Mouse (Mus musculus): ENCODE results near the gene Ctnna2.

The Ctnna2 gene

DNA sequence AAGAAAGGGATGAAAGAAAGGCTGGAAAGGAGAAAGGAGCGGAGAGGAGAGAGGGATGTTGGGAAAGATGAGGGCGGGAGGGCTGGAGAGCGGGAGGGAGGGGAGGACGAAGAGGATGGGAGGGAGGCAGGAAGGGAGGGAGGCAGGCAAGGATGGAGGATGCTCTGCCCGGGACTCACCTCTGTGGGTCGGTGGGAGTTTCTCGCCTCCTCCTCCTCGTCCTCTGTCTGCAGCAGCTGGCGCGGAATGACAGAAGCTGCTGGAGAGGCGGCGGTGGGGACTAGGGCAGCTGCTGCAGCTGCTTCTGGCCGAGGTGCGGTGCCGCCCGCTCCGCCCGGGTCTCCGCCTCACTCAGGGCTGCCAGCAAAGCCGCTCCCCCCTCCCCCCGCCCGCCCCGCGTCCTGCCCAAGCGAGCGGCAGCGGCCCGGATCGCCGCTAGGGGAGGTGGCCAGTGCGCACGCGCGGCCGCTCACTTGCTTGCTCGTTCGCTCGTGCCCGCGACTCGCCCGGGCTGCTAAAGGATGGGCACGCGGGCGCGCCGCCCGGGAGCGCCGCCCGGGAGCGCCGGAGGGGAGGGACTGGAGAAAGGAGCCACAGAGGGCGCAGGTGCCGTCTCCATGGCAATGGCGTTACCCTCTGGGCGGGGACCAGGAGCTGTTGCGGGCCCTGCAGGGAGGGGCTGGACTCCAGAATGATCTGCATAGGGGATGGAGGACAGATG is at the start of gene Ctnna2:
Ctnna2 (minus strand) TSS at position 459 of the 721 bp plus-strand sequence.
- peak; percentile 97 for DNase-seq

DNA sequence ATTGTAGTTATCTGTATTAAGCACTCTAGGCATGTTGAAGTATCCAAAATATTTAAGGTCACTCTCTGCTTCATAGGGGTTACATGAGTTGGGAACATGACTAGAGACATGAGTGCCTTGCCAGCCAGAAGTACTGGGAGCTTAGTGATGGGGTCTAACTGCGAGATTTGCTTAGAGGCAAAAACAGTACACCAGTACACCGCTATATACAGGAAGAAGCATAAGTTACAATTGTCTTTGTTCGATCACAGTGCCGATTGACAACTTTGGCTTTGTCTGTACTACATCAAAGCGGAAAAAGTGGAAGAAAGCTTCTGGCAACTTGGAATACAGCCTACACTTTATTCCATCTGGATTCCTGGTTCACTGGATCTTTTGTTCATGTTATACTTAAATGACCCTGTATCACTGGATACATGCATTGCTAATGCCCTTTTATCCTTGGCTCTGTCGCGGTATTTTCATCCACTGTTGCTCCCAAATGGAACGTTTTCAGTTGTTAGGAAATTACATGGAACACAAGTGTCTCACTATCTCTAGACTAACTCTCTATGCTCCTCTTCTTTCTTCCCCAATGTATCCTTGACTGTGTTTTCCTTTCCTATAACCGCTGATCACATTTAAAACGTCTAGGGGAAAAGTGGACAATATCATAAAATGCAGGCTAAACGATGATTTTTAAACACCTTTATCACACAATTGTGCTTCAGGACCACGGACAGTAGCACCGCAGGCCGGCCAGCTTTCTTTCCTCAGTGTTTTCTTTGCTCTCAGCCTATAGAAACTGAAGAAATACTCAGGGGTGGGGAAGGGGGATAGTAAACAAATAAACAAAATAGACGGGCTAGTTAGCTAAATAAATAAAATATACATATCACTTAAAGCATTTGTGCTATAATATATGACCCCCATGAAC is 896 bp upstream of the Ctnna2 start:
- DNase-seq, result peak; percentile 7

DNA sequence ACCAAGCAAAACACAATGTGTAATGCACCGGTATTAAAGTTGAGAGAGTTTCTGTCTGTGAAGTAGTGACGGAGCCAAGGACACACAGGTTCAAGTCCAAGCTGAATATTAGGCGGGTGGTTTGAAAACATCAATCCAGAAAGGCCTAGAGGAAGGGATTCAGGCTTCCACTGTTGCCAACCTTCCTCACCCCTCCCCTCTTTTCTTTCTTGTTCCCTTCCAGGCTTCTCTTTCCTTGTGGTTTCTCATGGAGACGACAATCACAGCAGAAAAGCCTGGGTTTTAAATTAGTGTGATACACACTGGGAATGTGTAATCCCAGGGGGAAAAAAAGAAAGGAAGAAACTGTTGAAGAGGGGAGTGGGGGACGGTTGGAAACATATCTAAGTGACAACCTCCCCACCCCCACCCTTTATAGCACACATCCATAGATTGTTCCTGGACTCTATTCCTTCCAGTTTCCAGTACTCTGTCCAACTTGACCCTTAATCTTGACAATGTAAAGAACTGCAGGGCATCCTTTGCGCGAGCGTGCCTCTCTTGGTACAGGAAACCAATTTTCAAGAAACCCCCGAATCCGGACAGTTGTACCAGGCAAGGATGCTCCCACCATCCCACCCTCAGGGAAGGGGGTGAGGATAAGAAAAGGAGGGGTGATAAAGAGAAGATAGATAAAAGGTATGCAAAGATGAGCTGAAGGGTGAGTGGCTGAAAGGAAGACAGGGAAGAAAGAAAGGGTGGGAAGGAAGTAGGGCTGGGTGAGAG is 841 bp downstream of the Ctnna2 start:
- DNase-seq, result no peak

DNA sequence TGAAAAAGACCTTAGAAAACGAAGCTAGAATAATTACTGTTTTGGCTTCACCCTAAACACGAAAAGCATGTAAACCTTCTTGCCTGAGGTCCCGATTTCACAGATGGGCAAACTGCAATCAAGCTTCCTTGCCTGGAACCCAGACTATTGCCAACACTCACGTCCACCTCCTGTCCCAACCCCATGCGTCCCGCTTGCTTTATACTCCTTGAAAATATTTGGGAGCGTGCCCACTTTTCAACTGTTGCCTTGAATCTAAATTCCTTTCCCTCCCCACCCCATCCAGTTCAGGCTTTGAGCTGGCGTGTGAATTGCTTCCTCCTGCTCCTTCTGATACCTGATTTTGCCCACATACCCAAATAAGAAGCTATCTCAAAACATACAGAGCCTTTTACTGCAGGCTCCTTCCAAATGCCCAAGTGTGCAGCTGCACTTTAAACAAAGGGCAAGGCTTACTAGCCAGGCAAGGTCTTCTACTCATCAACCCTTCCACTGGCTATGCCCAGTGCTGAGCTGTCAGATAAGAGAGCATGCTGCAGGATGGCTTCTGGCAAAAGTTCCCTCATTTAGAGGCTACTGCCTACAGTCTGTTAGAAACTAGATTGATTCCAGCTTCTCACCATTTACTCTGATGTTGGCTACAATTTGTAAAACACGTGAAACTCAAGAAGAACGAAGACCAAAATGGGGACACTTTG is 8.8 kb downstream of the Ctnna2 start:
- DNase-seq, result no peak

DNA sequence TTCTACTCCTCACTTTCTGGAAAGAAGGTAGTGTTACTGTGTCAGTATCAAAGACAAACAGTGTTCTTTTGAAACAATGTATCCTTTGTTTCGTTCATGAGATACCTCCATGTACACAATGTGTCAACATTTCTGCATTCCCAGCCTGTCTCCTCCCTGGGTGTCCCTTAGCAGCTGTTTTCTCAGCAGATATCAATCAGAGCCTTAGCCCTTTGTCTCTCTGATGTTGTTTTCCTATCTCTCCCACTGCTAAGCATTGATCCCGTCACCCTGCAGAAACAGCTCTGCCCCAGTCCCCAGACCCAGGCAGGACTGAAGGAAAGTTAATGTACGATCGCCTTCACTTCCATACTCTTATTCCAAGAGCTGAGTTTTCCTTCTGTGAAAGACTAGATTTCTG is 9.7 kb downstream of the Ctnna2 start:
- no peak for DNase-seq

DNA sequence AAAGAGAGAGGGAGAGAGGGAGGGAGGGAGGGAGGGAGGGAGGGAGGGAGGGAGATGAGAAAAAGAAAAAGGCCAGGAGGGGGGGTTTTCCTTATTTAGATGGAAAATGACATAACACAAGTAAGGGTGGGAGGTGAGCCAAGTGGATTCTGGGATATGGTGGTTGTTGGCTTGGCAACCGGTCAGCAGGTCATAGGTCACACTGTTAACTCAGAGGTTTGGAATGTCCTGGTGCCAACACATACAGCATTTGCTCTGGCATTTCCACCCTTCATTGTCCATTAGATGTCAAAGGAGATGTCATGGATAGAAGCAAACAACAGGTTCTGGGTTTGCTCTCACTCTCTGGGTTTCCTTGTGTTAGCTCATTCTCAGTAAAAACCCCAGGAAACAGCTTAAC is 17.5 kb downstream of the Ctnna2 start:
- no peak for DNase-seq

DNA sequence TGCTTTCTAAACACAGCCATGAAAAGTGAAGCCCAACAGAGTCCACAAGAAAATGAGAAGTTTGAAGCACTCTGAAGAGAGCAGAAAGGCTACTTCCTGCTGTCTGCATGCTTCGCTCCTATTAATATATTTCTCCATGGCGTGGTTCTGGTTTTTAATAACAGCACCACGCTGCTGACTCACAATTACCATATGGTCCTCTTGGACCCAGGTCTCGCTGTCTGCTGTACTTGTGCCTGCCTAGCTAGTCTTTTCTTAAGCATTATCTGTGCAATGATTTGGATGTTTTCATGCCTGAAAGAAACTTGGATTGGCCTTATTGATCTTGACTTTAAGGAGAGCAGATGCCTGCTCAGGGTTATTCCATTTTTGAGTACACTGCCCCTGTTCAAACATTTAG is 28.2 kb downstream of the Ctnna2 start:
- DNase-seq, result peak; percentile 28

DNA sequence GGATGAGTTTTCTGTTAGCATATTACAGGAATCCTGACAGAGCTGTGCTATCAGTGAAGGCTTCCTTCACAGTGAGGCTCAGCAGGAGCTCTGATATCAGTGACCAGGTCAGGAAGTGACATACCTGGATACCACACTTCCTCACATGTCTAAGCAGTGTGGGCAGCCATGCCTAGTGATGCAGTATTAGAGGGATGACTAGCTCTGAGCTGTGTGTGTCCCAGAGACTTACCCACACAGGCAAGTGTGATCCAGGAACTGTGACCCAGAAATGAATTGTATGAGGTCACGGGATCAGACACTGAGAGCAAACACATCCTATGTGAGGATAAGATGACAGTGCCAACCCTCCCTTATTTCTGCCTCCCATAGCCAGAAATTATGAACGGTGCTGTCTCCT is 28.8 kb downstream of the Ctnna2 start:
- DNase-seq, result no peak

DNA sequence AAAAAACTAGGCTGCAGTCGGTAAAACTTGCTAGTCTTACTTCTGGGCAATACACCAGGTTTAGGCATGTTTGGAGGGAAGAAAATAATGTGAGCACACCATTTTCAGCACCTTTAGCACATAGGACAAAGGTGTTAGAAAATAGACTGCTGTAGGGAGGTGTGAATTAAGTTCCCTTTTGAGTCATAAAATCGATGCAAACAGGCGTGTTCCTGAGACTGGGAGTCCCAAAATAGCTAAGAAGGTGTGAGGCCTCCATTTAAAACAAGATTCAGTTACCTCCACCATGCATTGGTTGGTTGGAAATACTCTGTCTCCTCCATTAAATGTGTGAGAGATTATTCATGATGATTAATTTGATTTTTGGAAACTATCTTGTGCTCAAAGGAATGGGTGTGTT is 50.1 kb downstream of the Ctnna2 start:
- DNase-seq, result no peak

DNA sequence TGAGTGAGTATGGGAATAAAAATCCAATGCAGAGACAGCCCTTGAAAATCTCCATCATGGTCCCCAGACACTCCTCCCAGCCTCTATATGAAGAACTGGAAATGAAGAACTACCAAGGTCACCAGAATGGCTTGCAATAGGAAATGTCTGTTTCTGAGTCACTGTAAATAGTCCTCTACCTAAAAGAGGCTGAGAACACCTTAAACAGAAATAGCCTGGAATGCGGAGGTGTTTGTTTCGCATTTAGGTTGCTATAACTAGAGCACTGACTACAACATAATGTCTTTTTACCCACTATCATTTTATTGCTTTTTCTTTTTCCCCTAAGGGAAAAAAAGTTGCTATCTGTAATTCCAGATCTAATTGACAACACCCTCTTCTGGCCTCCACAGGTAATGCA is 106.3 kb downstream of the Ctnna2 start:
- DNase-seq, result no peak

DNA sequence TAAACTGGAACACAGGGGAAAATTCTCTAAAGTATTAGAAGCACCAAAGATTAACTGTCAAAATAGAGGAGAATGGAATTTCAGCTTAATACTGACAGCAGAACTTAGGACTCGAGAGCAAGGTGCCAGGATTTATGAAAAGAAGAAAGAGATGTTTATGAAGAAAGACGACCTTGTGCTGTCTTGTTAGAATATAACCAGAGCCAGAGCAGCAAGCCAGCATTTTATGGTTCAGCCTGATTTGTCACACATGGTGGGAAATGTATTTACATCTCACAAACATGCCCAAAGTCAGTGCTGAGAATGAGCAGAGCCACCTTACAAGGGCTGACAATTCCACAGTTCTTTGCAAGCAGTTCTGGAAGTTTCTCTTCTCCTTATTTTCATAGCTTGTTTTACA is 110.2 kb downstream of the Ctnna2 start:
- DNase-seq, result no peak

DNA sequence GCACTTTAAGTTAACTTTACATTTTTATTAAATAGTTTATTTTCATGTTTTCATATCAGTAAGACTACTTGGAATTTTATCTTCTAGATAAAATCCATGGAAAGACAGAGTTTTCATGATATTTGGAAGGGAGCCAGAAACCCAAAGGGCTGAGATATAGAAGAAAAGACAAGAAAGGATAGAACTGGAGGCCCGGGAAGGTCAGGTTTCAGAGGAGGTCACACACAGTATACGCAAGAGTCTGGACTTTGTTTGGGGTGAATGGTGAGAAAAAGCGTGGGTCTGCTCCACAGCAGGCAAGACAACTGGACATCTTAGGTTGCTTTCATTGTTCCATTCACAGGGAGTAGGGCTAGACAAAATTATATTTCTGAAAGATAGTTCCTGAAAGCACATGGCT is 111.4 kb downstream of the Ctnna2 start:
- DNase-seq, result no peak

DNA sequence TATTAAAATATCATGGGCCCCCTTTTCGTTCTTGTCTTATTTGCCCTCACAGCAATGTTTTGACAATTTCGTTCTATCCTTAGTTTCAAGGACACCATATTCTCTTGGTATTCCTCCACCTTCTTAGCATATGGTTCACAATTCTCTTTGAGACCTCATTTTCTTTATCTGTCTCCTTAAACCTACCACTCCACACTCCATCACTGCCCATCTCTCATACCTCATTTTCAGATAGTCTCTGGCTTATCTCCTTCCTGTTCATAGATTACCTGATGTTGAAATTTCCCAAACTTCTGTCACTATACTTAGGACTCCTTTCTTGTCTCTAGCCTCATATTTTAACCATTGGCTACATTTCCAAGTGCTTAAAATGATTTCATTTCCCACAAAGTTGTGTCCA is 116.1 kb downstream of the Ctnna2 start:
- DNase-seq, result no peak

DNA sequence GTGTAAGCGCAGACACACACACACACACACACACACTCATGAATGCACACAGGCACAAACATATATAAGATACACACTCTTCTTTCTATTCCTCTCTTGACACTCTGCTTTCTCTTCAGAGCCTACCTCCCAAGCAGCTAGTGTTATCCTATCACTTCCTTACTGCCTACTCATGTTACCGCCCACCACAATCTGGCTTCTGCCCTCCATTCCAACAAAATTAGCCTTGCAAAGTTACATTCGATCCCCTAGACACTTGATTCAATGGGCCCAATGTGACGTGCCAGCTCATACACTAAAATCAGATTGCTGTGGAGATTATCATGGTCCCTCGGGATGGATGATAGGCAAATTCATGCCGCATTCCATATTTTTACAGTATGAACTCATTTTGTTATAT is 116.7 kb downstream of the Ctnna2 start:
- DNase-seq, result peak; percentile 70

DNA sequence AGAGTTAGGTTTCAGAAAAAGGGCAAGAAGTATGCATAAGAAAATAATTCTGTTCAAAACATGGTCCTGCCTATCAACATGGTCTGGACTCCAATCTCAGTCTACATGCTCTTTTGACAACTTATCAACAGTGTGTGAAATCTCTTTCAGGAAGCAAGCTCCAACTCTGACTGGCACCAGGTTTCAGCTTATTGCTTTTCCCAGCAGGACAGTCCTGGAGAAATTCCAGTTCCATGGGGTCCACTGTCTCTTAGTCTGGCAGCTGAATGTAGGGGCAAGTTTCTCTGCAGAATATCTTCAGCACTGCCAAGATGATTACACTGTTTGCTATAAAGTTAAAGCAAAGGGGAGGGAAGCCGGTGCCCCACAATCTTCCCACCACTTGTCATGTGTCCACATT is 130.1 kb downstream of the Ctnna2 start:
- no peak for DNase-seq

DNA sequence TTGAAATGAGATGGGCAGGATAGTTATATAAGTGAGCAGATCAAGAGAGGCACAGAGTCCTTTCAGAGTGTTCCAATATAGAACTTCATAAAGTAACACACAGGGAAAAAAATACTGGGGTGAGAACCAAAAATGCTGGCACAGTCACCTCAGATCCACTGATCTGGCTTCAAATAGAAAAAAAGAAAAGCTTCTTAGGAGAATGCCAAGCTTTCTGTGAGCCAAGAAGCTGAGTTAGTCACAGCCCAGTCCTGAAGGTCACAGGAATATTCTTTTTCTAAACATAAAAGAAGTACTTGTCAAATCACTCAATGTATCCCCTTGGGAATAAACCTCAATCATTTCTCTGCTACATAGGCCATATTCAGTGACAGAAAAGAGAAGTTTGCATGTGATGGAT is 130.7 kb downstream of the Ctnna2 start:
- no peak for DNase-seq

DNA sequence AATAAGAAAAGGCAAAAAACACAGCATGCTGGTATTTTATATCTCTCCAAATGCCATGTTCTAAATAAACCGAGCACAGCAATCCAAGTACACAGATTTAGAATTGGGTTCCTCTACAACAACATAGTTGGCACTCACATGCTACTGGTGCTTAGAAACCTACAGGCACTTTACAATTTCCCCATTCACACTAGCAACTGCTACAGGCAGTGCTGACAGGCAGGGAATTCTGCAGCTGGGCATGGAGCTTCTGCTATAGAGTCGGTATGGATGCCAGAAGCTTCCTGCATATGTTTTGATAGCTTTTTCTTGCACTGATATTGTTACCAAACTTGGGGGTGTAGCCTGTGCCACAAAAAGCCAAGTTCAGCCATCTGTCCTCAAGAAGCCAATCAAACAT is 131.8 kb downstream of the Ctnna2 start:
- DNase-seq, result peak; percentile 63

DNA sequence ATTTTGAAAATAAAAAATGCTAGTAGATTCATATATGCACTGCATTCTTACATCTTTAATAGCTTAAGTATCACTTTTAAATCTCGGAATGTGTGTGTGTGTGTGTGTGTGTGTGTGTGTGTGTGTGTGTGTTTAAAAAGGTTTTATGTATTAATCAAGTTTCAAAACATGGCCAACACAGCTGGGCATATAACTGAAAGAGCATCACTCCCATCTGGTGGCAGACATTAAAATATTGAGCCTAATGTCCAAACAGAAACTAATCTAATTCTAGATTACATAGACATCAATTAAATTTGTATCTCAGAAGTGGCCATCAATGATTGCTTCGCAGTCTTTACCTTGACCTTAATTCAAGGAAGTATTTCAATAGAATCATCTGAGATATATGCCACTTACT is 140.4 kb downstream of the Ctnna2 start:
- DNase-seq, result no peak

DNA sequence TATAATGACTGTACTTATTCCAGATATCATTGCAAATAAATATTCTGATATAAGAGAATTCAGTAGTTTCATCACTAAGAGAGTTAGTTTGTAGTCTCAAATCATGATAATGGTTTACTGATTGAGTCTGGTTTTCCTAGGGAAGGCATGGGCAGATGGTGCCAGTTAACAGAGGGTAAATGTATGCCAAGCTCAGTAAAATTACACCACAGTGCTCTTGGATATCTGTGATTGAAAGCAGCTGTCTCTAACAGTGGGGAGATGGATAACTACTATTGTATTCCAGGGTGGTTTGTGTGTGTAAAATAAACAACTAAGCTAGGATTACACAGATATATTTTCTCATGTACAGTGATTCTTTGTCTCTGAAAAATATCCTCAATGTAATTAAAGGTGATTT is 140.8 kb downstream of the Ctnna2 start:
- peak; percentile 59 for DNase-seq

DNA sequence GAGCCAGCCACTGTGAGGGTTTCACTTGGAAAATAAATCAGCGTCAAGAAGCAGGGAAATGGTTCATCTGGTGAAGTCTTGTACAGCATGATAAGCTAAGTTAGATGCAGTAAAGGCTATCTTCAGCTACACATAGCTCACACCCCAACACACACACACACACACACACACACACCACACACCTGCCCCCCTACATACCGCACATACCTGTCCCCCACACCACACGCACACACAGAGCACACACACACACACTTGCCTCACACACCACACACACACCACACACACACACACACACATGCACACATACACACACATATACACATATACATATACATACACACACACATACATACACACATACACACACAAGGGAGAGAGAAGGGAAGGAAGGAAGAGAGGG is 142.0 kb downstream of the Ctnna2 start:
- DNase-seq, result no peak

DNA sequence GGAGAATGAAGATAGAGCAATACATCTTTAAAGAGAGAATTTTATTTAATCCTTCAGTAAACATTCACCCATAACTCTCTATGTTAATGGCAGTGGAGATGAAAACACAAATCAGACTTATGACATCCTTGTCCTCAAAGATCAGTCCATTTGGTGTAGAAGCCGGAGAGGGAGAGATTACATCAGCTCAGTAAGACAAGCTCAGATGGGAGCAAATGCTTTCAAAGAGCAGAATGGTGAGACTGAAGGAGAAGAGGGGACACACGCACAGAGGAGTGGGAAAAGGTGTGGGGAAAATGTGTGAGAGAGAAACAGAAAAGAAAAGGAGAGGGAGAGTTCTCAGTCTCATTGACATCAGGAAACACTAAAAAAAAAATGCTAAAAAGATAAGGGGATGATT is 144.8 kb downstream of the Ctnna2 start:
- no peak for DNase-seq

DNA sequence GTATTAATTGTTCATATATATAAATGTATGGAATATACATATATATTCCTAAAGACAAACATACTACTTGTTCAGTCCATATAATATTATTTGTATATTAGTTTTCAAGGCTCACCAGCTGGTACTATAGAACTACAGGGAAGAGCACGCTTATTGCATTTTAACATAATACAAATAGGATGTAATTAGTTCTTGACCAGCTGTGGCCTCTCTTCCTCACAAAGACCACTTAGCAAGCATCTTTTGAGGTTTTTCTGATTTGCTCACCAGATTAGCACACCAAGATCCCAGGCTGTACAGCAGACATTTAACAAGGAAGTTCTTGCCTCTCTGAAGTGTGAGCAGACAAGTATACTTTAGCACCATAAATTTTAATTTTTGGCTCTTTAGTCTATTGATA is 152.0 kb downstream of the Ctnna2 start:
- no peak for DNase-seq

DNA sequence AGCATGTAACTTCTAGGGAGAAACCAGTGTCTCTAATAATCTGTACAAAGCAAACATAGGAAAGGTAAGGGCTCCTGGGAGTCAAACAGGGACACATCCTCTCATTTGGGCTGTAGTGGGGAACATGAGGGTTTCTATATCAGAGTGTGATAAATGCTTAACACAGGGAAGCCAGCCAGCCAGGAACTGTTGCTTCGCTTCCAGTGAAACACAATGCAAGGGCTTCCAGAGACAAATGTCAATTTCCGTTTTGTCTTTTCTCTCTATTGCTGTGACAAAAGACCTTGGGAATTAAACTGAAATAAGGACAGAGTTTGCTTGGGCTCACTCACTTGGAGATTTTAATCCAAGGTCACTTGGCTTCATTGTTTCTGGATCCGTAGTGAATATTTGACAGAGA is 162.4 kb downstream of the Ctnna2 start:
- DNase-seq, result no peak
